Mouse (Mus musculus) brain, adult 10 weeks (tissue): ENCODE data around the gene Rpgr. TPM values are rescaled to one million over a fixed set of nuclear protein-coding genes. Genes with fewer than 3 reads are reported as not detected.

ENCODE experiments used
- polyA plus RNA-seq: library from polyadenylated mRNA; stranded (reverse); fragments of 350-450 nt; fragmentation: Illumina TruSeq; extraction: RNeasy Lipid Tissue Mini Kit (QIAGEN cat#74804); gene quantifications from one replicate; pipeline ENCODE4 v1.2.3, GENCODE M21; 2015; ENCODE audit warnings: low read depth, low replicate concordance

The Rpgr gene
- polyA plus RNA-seq = 15.2 TPM

DNA sequence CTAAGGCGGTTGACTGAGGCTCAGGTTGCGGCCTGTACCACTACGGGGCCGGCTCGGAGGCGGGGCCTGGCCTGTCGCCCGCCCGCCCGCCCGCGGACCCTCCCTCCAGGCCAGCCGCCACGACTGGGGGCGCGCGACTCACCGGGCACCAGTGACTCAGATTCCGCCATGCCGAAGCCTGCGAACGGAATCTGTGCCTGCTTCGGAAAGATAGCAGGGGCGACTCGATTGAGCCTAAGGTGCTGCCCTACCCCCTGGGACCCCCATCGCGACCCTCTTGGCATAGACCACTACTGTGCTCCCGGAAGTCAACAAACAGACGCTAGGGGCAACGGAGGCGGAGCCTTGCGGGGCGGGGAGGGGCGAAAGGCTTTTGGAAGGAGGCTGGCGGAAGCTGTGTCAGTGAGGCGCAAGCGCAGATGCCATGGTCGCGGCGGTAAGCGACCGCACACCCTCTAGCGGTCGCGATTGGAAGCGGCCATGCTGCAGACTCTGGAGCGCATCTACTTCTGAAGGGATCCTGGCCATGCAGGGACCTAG, at the start of gene Rpgr:
Gene Rpgr (minus strand): TSS at position 511 of the 540 bp plus-strand sequence.

DNA sequence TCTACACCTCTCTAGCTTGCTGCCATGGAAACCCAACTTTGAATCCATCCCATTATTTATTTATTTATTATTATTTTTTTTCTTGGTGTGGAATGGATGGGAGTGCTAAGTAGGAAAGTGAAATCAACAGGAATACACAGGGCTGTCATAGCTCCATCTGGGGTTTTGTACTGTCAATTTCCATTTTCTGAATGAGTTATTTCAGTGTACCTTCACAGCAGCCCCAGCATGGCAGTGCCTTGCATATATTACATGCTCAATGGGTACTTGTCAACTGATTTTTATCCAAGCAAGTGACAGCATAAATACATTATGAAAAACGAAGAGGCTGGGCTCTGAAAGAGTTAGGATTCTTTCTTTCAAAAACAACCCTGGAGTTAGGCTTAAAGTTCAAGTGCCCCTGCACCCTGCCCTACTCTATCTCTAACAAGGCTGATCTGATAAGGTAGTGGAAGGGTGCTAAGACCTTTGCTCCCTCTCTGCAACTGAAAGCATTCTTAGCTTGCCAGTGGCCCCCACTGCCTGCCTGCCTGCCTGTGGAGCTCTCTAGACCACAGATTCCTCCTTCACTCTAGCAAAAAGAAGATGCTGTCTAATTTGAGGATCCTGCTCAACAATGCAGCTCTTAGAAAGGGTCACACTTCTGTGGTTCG, 35.3 kb upstream of the Rpgr start, which contains the start of gene Otc:
Gene Otc (plus strand): TSS at position 454 of the 653 bp plus-strand sequence.

DNA sequence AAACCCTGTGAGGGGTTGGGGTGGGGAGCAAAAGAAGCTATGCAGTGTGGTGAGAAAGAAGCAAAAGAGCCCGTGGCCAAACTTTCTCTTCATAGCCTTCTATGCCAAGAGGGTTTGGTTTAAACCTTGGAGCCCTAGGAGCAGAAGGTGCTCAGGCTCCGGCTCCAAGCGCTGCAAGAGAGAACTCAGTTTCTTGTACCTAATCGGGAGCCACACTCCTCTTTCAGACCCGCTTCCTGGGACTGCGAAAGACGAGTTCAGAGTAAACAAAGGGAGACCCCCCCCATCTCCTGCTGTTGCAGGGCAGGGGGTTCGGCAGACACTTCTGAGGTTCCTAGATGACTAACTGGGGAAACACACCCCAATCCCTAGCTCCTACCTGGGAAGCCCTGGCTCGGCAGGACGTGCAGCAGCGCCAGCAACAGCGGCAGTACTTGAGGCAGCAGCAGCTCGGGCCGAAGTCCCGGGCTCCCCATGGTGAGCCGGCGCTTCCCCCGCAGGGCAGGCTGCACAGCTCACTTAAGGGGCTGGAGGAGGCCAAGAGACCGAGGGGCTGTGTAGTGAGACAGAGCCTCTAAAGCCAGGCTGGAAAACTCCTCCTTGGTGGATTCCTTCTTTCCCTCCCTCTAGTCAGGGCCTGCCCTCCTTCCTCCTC, 99.5 kb downstream of the Rpgr start, which contains the start of gene Srpx:
Gene Srpx (minus strand): TSS at position 645 of the 655 bp plus-strand sequence.

Other genes starting within 250 kb of the Rpgr start
- 0.24 TPM for gene Srpx, start 99.2 kb downstream of the Rpgr start, polyA plus RNA-seq
- gene Otc, start 35.4 kb upstream of the Rpgr start, polyA plus RNA-seq = not detected